Mouse (Mus musculus) brain, embryonic 14.5 days (tissue): ENCODE data around the gene Rasip1.

Source experiments
- CTCF ChIP-seq: fragments of 200-500 bp; IDR thresholded peaks from 2 replicates; pipeline ENCODE4 v1.5.1; 2012; ENCODE audit warnings: inconsistent platforms, mild to moderate bottlenecking, moderate library complexity, borderline replicate concordance; ENCODE audit not compliant: insufficient read depth, insufficient read length; ENCODE audit errors: extremely low read depth
- POLR2A ChIP-seq: fragments of 200-500 bp; IDR thresholded peaks from 2 replicates; pipeline ENCODE4 v1.6.1; 2012; ENCODE audit warnings: mild to moderate bottlenecking, inconsistent platforms, borderline replicate concordance; ENCODE audit not compliant: poor library complexity, insufficient read depth, insufficient read length, severe bottlenecking; ENCODE audit errors: extremely low read depth

GRCm38 (mm10) chr7:45597527-45597926 is 29.8 kb upstream of the Rasip1 start:
- TF ChIP-seq POLR2A: no peak
- no peak for TF ChIP-seq CTCF
